Mouse (Mus musculus) hindbrain, embryonic 12.5 days (tissue): Measurements from ENCODE around the gene Rnf121. TPM values are rescaled to one million over a fixed set of nuclear protein-coding genes. Genes with fewer than 3 reads are reported as not detected.

Experiments
- ATAC-seq: fragments of 200-750 bp; cut with Nextera tagmentation; 2 replicates; pipeline ENCODE4 v1.8.0; 2017; ENCODE audit warnings: moderate TSS enrichment; ENCODE audit not compliant: low FRiP score
- H3K27ac ChIP-seq: fragments of 300-500 bp; sonication (generic); 2 replicates; pipeline ENCODE4 v1.5.1; 2016; ENCODE audit warnings: mild to moderate bottlenecking
- H3K27me3 ChIP-seq: fragments of 300-500 bp; sonication (generic); 2 replicates; pipeline ENCODE4 v1.6.1; 2016; ENCODE audit warnings: mild to moderate bottlenecking
- H3K36me3 ChIP-seq: fragments of 300-500 bp; sonication (generic); 2 replicates; pipeline ENCODE4 v1.6.1; 2016; ENCODE audit warnings: mild to moderate bottlenecking
- H3K4me1 ChIP-seq: fragments of 300-500 bp; sonication (generic); 2 replicates; pipeline ENCODE4 v1.6.1; 2016
- H3K4me2 ChIP-seq: fragments of 300-500 bp; sonication (generic); replicated peaks from 2 replicates; pipeline ENCODE4 v1.6.1; 2016; ENCODE audit warnings: mild to moderate bottlenecking
- H3K4me3 ChIP-seq: fragments of 300-500 bp; sonication (generic); 2 replicates; pipeline ENCODE4 v1.5.1; 2016; ENCODE audit warnings: mild to moderate bottlenecking
- H3K9ac ChIP-seq: fragments of 300-500 bp; sonication (generic); 2 replicates; pipeline ENCODE4 v1.6.1; 2016; ENCODE audit warnings: mild to moderate bottlenecking, moderate library complexity
- H3K9me3 ChIP-seq: fragments of 300-500 bp; sonication (generic); replicated peaks from 2 replicates; pipeline ENCODE4 v1.6.1; 2016; ENCODE audit warnings: mild to moderate bottlenecking
- WGBS: fragments of 180-500 bp; shearing (Covaris S2); methylation state at CpG from one replicate; pipeline ENCODE4 v1.1.7; 2016; 5-methylcytosine and 5-hydroxymethylcytosine counted together
- polyA plus RNA-seq: library from polyadenylated mRNA; unstranded; fragments of >200 nt; fragmentation: Nextera tagmentation; extraction: Ambion mirVana; gene quantifications from 2 replicates; pipeline ENCODE4 v1.2.1, GENCODE M21; 2016

Rnf121 gene
- polyA plus RNA-seq, 1 experiment from 2014 or later, result 29.2 TPM

- 54% methylated on average over 2 of the region's 2 CpGs for WGBS
- H3K9me3 ChIP-seq, result no peaks in the 10 kb centered on the region
- no peak overlapping the region for H3K4me2 ChIP-seq
- H3K36me3 ChIP-seq, result 0 out of 2 replicates have a peak, but pooled peaks cover 13% of the 10 kb centered on the region
- no peak overlapping the region for H3K4me3 ChIP-seq
- H3K9ac ChIP-seq, result no peak overlapping the region
- peaks cover 26% of the 10 kb centered on the region for H3K4me1 ChIP-seq
- ATAC-seq, result no peak
- H3K27ac ChIP-seq, result peak overlapping the region; percentile 36
- H3K27me3 ChIP-seq, result no peaks in the 10 kb centered on the region
These were observed 90.8 kb downstream of the Rnf121 start for GRCm38 (mm10) chr7:101974505-101974904.

- H3K36me3 ChIP-seq, result 0 out of 2 replicates have a peak, but pooled peaks cover 9% of the 10 kb centered on the region
- H3K27me3 ChIP-seq, result no peaks in the 10 kb centered on the region
- 71% methylated on average over 3 of the region's 3 CpGs for WGBS
- no peak overlapping the region for H3K9ac ChIP-seq
- no peak overlapping the region for H3K4me2 ChIP-seq
- H3K9me3 ChIP-seq, result no peaks in the 10 kb centered on the region
- 0 out of 2 replicates have a peak overlapping the region, but pooled peaks have one; percentile 2 for H3K27ac ChIP-seq
- H3K4me1 ChIP-seq, result peaks cover 31% of the 10 kb centered on the region
- no peak overlapping the region for H3K4me3 ChIP-seq
- no peak for ATAC-seq
These were observed 91.5 kb downstream of the Rnf121 start for GRCm38 (mm10) chr7:101973730-101974129.

GRCm38 (mm10) chr7:101971721-101972120 lies 93.5 kb downstream of the Rnf121 start:
- Histone ChIP-seq H3K4me3 (peak overlapping the region; percentile 74), H3K4me2 (peak overlapping the region; percentile 66), H3K4me1 (peaks cover 33% of the 10 kb centered on the region), H3K9ac (peak overlapping the region; percentile 93), H3K27me3 (no peaks in the 10 kb centered on the region), H3K9me3 (no peaks in the 10 kb centered on the region), H3K27ac (peak overlapping the region; percentile 100), H3K36me3 (0 out of 2 replicates have a peak, but pooled peaks cover 4% of the 10 kb centered on the region)
- ATAC-seq, result no peak
- WGBS, result 59% methylated on average over 2 of the region's 2 CpGs

- peaks cover 33% of the 10 kb centered on the region for H3K4me1 ChIP-seq
- 0 out of 2 replicates have a peak, but pooled peaks cover under 1% of the 10 kb centered on the region for H3K36me3 ChIP-seq
- H3K4me3 ChIP-seq, result peak overlapping the region; percentile 74
- H3K27ac ChIP-seq, result peak overlapping the region; percentile 100
- peak; percentile 77 for ATAC-seq
- H3K9ac ChIP-seq, result peak overlapping the region; percentile 93
- no peaks in the 10 kb centered on the region for H3K9me3 ChIP-seq
- WGBS, result 3% methylated on average over 19 of the region's 19 CpGs
- H3K27me3 ChIP-seq, result no peaks in the 10 kb centered on the region
- peak overlapping the region; percentile 66 for H3K4me2 ChIP-seq
These were observed 94.3 kb downstream of the Rnf121 start for GRCm38 (mm10) chr7:101970821-101971461.

GRCm38 (mm10) chr7:101970429-101970775 lies 94.9 kb downstream of the Rnf121 start:
- peak overlapping the region; percentile 66 for H3K4me2 ChIP-seq
- under 1% methylated on average over 15 of the region's 17 CpGs for WGBS

GRCm38 (mm10) chr7:101969694-101970428 lies 95.4 kb downstream of the Rnf121 start:
- peak overlapping the region; percentile 66 for H3K4me2 ChIP-seq
- H3K27ac ChIP-seq, result peak overlapping the region; percentile 100
- peak overlapping the region; percentile 93 for H3K9ac ChIP-seq
- WGBS, result under 1% methylated on average over 41 of the region's 53 CpGs
- ATAC-seq, result peak; percentile 92
- no peaks in the 10 kb centered on the region for H3K36me3 ChIP-seq
- peaks cover 33% of the 10 kb centered on the region for H3K4me1 ChIP-seq
- no peaks in the 10 kb centered on the region for H3K9me3 ChIP-seq
- H3K27me3 ChIP-seq, result no peaks in the 10 kb centered on the region
- H3K4me3 ChIP-seq, result peak overlapping the region; percentile 74

More at GRCm38 (mm10) chr7:101970429-101970775, 94.9 kb downstream of the Rnf121 start:
- H3K4me3 ChIP-seq, result peak overlapping the region; percentile 74
- H3K36me3 ChIP-seq, result no peaks in the 10 kb centered on the region
- peak overlapping the region; percentile 100 for H3K27ac ChIP-seq
- no peaks in the 10 kb centered on the region for H3K9me3 ChIP-seq
- peaks cover 33% of the 10 kb centered on the region for H3K4me1 ChIP-seq
- ATAC-seq, result peak; percentile 76
- H3K9ac ChIP-seq, result peak overlapping the region; percentile 93
- H3K27me3 ChIP-seq, result no peaks in the 10 kb centered on the region

Other genes with a start within 250 kb of the Rnf121 start
- gene Phox2a, start 247.2 kb downstream of the Rnf121 start, polyA plus RNA-seq, result 3.8 and 4.4 TPM in 2 replicates
- gene Inppl1, start 227.2 kb downstream of the Rnf121 start, polyA plus RNA-seq, result 38.6 and 41.9 TPM in 2 replicates
- gene Folr2, start 208.3 kb downstream of the Rnf121 start, polyA plus RNA-seq, result 1.7 and 1.9 TPM in 2 replicates
- gene Anapc15, start 201.8 kb downstream of the Rnf121 start, polyA plus RNA-seq, result 74.9 and 86.7 TPM in 2 replicates
- gene Folr1, start 194.7 kb downstream of the Rnf121 start, polyA plus RNA-seq, result 11.5 and 12.7 TPM in 2 replicates
- 129 and 130 TPM in 2 replicates for gene Lamtor1, start 159.6 kb downstream of the Rnf121 start, polyA plus RNA-seq
- gene Tomt, start 159.1 kb downstream of the Rnf121 start, polyA plus RNA-seq, result 0.48 and 0.81 TPM in 2 replicates
- gene Lrrc51, start 131.6 kb downstream of the Rnf121 start, polyA plus RNA-seq, result 9.4 and 10.1 TPM in 2 replicates
- 99.2 and 100 TPM in 2 replicates for gene Numa1, start 131.4 kb downstream of the Rnf121 start, polyA plus RNA-seq
- 3.9 and 5.4 TPM in 2 replicates for gene Il18bp, start 46.8 kb downstream of the Rnf121 start, polyA plus RNA-seq
- gene Xndc1, start within 50 bp of the Rnf121 start, polyA plus RNA-seq, result 34.6 and 37.3 TPM in 2 replicates
- 2.5 and 3.0 TPM in 2 replicates for gene Xntrpc, start 244 bp upstream of the Rnf121 start, polyA plus RNA-seq
- gene Trpc2, start 17.6 kb upstream of the Rnf121 start, polyA plus RNA-seq, result 0.21 TPM in 1 of 2 replicates, not detected in the other
- 1.2 and 2.4 TPM in 2 replicates for gene Art1, start 36.3 kb upstream of the Rnf121 start, polyA plus RNA-seq
- 1.1 and 1.3 TPM in 2 replicates for gene Art5, start 44.0 kb upstream of the Rnf121 start, polyA plus RNA-seq
- gene Chrna10, start 51.4 kb upstream of the Rnf121 start, polyA plus RNA-seq, result not detected in 2 replicates
- gene Nup98, start 144.7 kb upstream of the Rnf121 start, polyA plus RNA-seq, result 42.0 and 42.3 TPM in 2 replicates
- 57.1 and 61.0 TPM in 2 replicates for gene Pgap2, start 144.7 kb upstream of the Rnf121 start, polyA plus RNA-seq
- 29.8 and 29.9 TPM in 2 replicates for gene Rhog, start 190.6 kb upstream of the Rnf121 start, polyA plus RNA-seq
- 14.8 and 17.1 TPM in 2 replicates for gene Stim1, start 202.3 kb upstream of the Rnf121 start, polyA plus RNA-seq